Mouse (Mus musculus) left cerebral cortex, postnatal 36 days (tissue): ENCODE measurements at regions not wholly inside any gene's neighbourhood (a gene's known extent, or its start where the extent isn't known, plus 50 kb on each side); places are given as distances from the start of the nearest gene placed in this dataset.

Experiments used
- DNase-seq, 2 experiments: peaks; one replicate each; pipeline ENCODE4 v3.0.0; 2021 to 2022; ENCODE audit warnings: low spot score in 2 of 2, mixed read lengths in 1 of 2
- intact Hi-C: fragments of 180-260 bp; cut with DNase I; formaldehyde crosslinking; loops from one replicate; pipeline ENCODE4 v1.15.1; 2025

- DNase-seq, result no peak
- intact Hi-C loops, result no loop called here
Measured at GRCm38 (mm10) chr16:10098511-10098910, 71.5 kb upstream of the Rpl39l start.

- intact Hi-C loops, result loop anchor here (5.0 kb wide), 3 partner anchors 184 to 434 kb away; partner anchors contain the start of gene Tekt5
- DNase-seq, result peak in 1 of 2 experiments; percentile 25
Measured at GRCm38 (mm10) chr16:10088461-10089353, 81.3 kb upstream of the Rpl39l start.

- intact Hi-C loops, result loop anchor here (5.0 kb wide), 3 partner anchors 186 to 436 kb away; partner anchors contain the start of gene Tekt5
- no peak for DNase-seq
Measured at GRCm38 (mm10) chr16:10086341-10086740, 83.7 kb upstream of the Rpl39l start.

- no peak for DNase-seq
- intact Hi-C loops, result loop anchor here (5.0 kb wide), 3 partner anchors 187 to 437 kb away; partner anchors contain the start of gene Tekt5
Measured at GRCm38 (mm10) chr16:10085429-10085828, 84.6 kb upstream of the Rpl39l start.

- intact Hi-C loops, result no loop called here
- DNase-seq, result no peak
Measured at GRCm38 (mm10) chr16:10081751-10082150, 86.4 kb upstream of the Grin2a start.

- intact Hi-C loops, result no loop called here
- no peak for DNase-seq
Measured at GRCm38 (mm10) chr16:10080121-10080679, 84.8 kb upstream of the Grin2a start.

GRCm38 (mm10) chr16:10073158-10073557, 77.8 kb upstream of the Grin2a start:
- DNase-seq, result peak; percentile 59 to 62
- intact Hi-C loops, result no loop called here

- intact Hi-C loops, result loop anchor here (1.0 to 10.0 kb wide), 2 partner anchors 69 to 1049 kb away; no protein-coding TSS in a partner anchor
- DNase-seq, result peak; percentile 73 to 83
Measured at GRCm38 (mm10) chr16:10063491-10063890, 68.1 kb upstream of the Grin2a start.

- intact Hi-C loops, result no loop called here
- no peak for DNase-seq
Measured at GRCm38 (mm10) chr16:10058094-10058493, 62.7 kb upstream of the Grin2a start.
